Mouse (Mus musculus): ENCODE results near the gene Mecom. TPM values are rescaled to one million over a fixed set of nuclear protein-coding genes. Genes with fewer than 3 reads are reported as not detected.

Mecom gene
- polyA plus RNA-seq, 1 experiment from 2014 or later = 22.4 TPM

GRCm38 (mm10) chr3:30475591-30475990, 72.2 kb downstream of the Mecom start:
- 50% methylated on average over 6 of the region's 6 CpGs for WGBS
- DNase-seq (ENCODE audit: low spot score) = no peak
- Histone ChIP-seq H3K27me3 (replicated peaks; ENCODE audit: insufficient read depth, low read length) (no peaks in the 10 kb centered on the region), H3K9me3 (ENCODE audit: low read length) (no peaks in the 10 kb centered on the region), H3K4me1 (ENCODE audit: insufficient read depth, low read depth, low read length) (no peaks in the 10 kb centered on the region), H3K4me2 (replicated peaks; ENCODE audit: low read depth, low read length) (no peak overlapping the region), H3K27ac (ENCODE audit: low read length) (0 out of 2 replicates have a peak overlapping the region, but pooled peaks have one; percentile 17), H3K36me3 (ENCODE audit: insufficient read depth, low read length) (no peaks in the 10 kb centered on the region), H3K9ac (replicated peaks; ENCODE audit: low read depth) (no peak overlapping the region), H3K4me3 (ENCODE audit: low read depth, low read length) (no peak overlapping the region)
- ATAC-seq = no peak
- TF ChIP-seq EP300 (IDR thresholded peaks at IDR 0.05) (no peak), CTCF (IDR thresholded peaks at IDR 0.05) (no peak)

DNA sequence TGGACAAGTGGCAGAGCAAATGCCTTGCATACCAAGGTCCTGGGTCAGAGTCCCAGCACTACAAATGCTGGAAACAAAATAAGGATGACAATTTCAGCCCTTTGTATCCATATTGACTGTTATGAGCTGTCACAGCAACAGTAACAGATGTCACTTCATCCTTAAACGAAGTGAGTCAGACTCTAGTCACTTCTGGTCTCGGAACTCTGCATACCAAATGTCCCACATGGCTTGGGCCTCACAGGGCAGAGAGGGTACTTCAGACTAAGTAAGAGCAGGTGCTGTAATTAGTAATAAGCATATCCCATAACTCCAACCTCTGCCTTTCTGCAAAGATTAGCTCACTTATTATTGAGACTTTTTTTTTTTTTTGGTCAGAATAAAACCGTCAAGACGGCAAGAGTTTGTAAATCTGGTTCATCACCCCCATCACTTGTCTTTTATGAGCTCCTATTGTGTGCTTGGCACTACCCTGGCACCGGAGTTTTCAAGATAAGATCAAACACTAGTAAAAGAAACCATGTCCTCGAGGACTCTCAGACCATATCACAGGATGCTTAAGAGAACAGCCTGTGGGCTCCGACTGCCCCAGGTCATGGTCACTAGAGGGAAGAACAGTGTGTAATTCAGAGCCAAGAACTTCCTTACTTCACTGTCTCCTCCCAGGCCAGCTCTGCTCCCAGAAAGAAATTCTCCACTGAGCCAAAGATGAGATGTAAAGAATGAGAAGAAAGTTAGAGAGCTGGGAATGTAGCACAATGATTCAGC, 79.6 kb downstream of the Mecom start:
- H3K27ac ChIP-seq (ENCODE audit: low read length) = peak overlapping the region; percentile 80
- TF ChIP-seq CTCF (IDR thresholded peaks at IDR 0.05) (no peak), EP300 (IDR thresholded peaks at IDR 0.05) (peak; percentile 81)
- ATAC-seq = peak; percentile 86
- no peaks in the 10 kb centered on the region for H3K27me3 ChIP-seq (replicated peaks; ENCODE audit: insufficient read depth, low read length)
- H3K4me3 ChIP-seq (ENCODE audit: low read depth, low read length) = no peak overlapping the region
- H3K9me3 ChIP-seq (ENCODE audit: low read length) = no peaks in the 10 kb centered on the region
- H3K36me3 ChIP-seq (ENCODE audit: insufficient read depth, low read length) = no peaks in the 10 kb centered on the region
- peak; percentile 74 for DNase-seq (ENCODE audit: low spot score)
- H3K4me1 ChIP-seq (ENCODE audit: insufficient read depth, low read depth, low read length) = peaks cover 5% of the 10 kb centered on the region; the same call in 1 of the 2 replicates
- H3K9ac ChIP-seq (replicated peaks; ENCODE audit: low read depth) = no peak overlapping the region
- no peak overlapping the region for H3K4me2 ChIP-seq (replicated peaks; ENCODE audit: low read depth, low read length)
- WGBS = 45% methylated on average over 7 of the region's 7 CpGs

GRCm38 (mm10) chr3:30466031-30466650, 81.7 kb downstream of the Mecom start:
- H3K36me3 ChIP-seq (ENCODE audit: insufficient read depth, low read length) = no peaks in the 10 kb centered on the region
- TF ChIP-seq CTCF (IDR thresholded peaks at IDR 0.05) (no peak), EP300 (IDR thresholded peaks at IDR 0.05) (no peak)
- no peak overlapping the region for H3K4me3 ChIP-seq (ENCODE audit: low read depth, low read length)
- H3K9ac ChIP-seq (replicated peaks; ENCODE audit: low read depth) = no peak overlapping the region
- H3K27me3 ChIP-seq (replicated peaks; ENCODE audit: insufficient read depth, low read length) = no peaks in the 10 kb centered on the region
- DNase-seq (ENCODE audit: low spot score) = no peak
- H3K4me2 ChIP-seq (replicated peaks; ENCODE audit: low read depth, low read length) = no peak overlapping the region
- no peak for ATAC-seq
- H3K9me3 ChIP-seq (ENCODE audit: low read length) = no peaks in the 10 kb centered on the region
- 0 out of 2 replicates have a peak overlapping the region, but pooled peaks have one; percentile 15 for H3K27ac ChIP-seq (ENCODE audit: low read length)
- peaks cover 5% of the 10 kb centered on the region; the same call in 1 of the 2 replicates for H3K4me1 ChIP-seq (ENCODE audit: insufficient read depth, low read depth, low read length)
- 48% methylated on average over 11 of the region's 11 CpGs for WGBS

DNA sequence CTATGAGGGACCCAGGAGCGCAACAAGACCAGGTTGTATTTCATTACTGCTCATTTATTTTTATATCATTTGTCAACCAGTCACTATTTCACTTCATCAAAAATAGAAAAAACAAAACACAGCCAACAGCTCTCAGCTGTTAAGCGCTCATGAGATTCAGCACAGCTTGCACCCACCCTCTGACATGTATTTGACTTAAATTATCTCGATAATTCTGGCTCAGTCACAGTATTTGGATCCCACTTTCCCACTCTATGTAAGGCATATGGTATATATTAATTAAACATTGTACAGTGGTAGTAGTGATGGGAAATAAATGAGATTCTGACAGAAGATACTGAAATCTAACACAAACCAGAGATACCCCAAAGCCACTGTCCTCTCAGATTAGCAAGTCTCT, 83.3 kb downstream of the Mecom start:
- WGBS = 77% methylated on average over 3 of the region's 3 CpGs
- DNase-seq (ENCODE audit: low spot score) (no peak), ATAC-seq (no peak)
- Histone ChIP-seq H3K36me3 (ENCODE audit: insufficient read depth, low read length) (no peaks in the 10 kb centered on the region), H3K4me3 (ENCODE audit: low read depth, low read length) (no peak overlapping the region), H3K27ac (ENCODE audit: low read length) (no peak overlapping the region), H3K4me1 (ENCODE audit: insufficient read depth, low read depth, low read length) (no peaks in the 10 kb centered on the region; the same call in 1 of the 2 replicates), H3K9ac (replicated peaks; ENCODE audit: low read depth) (no peak overlapping the region), H3K27me3 (replicated peaks; ENCODE audit: insufficient read depth, low read length) (no peaks in the 10 kb centered on the region), H3K9me3 (ENCODE audit: low read length) (no peaks in the 10 kb centered on the region), H3K4me2 (replicated peaks; ENCODE audit: low read depth, low read length) (no peak overlapping the region)
- TF ChIP-seq CTCF (IDR thresholded peaks at IDR 0.05) (no peak), EP300 (IDR thresholded peaks at IDR 0.05) (no peak)

- no peaks in the 10 kb centered on the region for H3K36me3 ChIP-seq (ENCODE audit: insufficient read depth, low read length)
- TF ChIP-seq CTCF (IDR thresholded peaks at IDR 0.05) = peak; percentile 57
- TF ChIP-seq EP300 (IDR thresholded peaks at IDR 0.05) = no peak
- H3K27ac ChIP-seq (ENCODE audit: low read length) = no peak overlapping the region
- no peaks in the 10 kb centered on the region for H3K27me3 ChIP-seq (replicated peaks; ENCODE audit: insufficient read depth, low read length)
- no peak overlapping the region for H3K4me2 ChIP-seq (replicated peaks; ENCODE audit: low read depth, low read length)
- no peak overlapping the region for H3K4me3 ChIP-seq (ENCODE audit: low read depth, low read length)
- H3K4me1 ChIP-seq (ENCODE audit: insufficient read depth, low read depth, low read length) = no peaks in the 10 kb centered on the region; the same call in 1 of the 2 replicates
- peak; percentile 32 for DNase-seq (ENCODE audit: low spot score)
- H3K9me3 ChIP-seq (ENCODE audit: low read length) = no peaks in the 10 kb centered on the region
- H3K9ac ChIP-seq (replicated peaks; ENCODE audit: low read depth) = no peak overlapping the region
- 80% methylated on average over 2 of the region's 2 CpGs for WGBS
- ATAC-seq = no peak
Measured at GRCm38 (mm10) chr3:30461831-30462230, 86.0 kb downstream of the Mecom start.

DNA sequence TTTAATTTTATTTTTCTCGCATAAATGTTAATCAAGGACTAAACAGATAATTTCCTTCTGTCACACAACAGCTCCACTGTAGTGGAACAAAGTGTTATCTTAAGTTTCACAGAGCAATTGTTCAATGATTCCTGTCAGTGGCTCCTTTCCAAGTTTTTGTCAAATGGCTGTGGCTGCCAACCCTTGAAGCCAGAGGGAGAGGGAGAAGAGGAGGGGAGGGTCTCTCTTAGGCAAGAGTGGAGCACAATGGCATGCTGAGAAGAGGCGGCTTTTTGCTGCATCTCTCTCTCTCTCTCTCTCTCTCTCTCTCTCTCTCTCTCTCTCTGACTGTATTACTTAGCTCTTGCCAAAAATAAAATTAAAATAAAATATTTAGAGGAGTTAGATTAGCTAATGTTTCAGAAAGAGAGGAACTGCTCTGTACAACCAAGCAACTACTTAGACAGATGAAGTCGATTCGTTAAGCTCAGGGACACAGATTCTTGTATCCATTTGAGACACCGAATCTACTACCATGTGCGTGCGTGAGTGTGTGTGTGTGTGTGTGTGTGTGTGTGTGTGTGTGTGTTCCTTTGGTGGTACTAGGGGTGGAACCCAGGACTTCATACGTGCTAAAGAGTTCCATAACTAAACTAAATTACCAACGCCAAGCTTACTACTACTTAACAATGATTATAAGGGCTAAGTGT, 86.8 kb downstream of the Mecom start:
- Histone ChIP-seq H3K4me2 (replicated peaks; ENCODE audit: low read depth, low read length) (no peak overlapping the region; the same call in 1 of the 2 replicates), H3K4me3 (ENCODE audit: low read depth, low read length) (no peak overlapping the region), H3K27ac (ENCODE audit: low read length) (no peak overlapping the region), H3K36me3 (ENCODE audit: insufficient read depth, low read length) (no peaks in the 10 kb centered on the region), H3K27me3 (replicated peaks; ENCODE audit: insufficient read depth, low read length) (no peaks in the 10 kb centered on the region), H3K9ac (replicated peaks; ENCODE audit: low read depth) (no peak overlapping the region), H3K9me3 (ENCODE audit: low read length) (no peaks in the 10 kb centered on the region), H3K4me1 (ENCODE audit: insufficient read depth, low read depth, low read length) (peaks cover 6% of the 10 kb centered on the region; the same call in 1 of the 2 replicates)
- TF ChIP-seq CTCF (IDR thresholded peaks at IDR 0.05) (0 out of 2 replicates have a peak, but pooled peaks have one; percentile 20), EP300 (IDR thresholded peaks at IDR 0.05) (no peak)
- ATAC-seq (peak; percentile 75), DNase-seq (ENCODE audit: low spot score) (peak; percentile 88)
- 41% methylated on average over 9 of the region's 9 CpGs for WGBS
